Mouse (Mus musculus) kidney, adult 2 months (tissue): ENCODE measurements around the gene Prss16. TPM values are rescaled to one million over a fixed set of nuclear protein-coding genes. Genes with fewer than 3 reads are reported as not detected.
"Not testable (repeated sequence)": the region's sequence is repeated elsewhere in the genome, so short reads cannot be mapped to it uniquely, and the experiment has no call there.

Experiments used
- DNase-seq: peaks from one replicate; pipeline ENCODE4 v3.0.0; 2021
- H3K27ac ChIP-seq: fragments of 200-500 bp; 2 replicates; pipeline ENCODE4 v1.5.1; 2012; ENCODE audit warnings: low read depth, low read length, control low read depth, inconsistent platforms; ENCODE audit not compliant: insufficient read depth
- H3K27me3 ChIP-seq: fragments of 200-500 bp; replicated peaks from 2 replicates; pipeline ENCODE4 v1.6.1; 2012; ENCODE audit warnings: mild to moderate bottlenecking, moderate library complexity, low read length, inconsistent platforms; ENCODE audit not compliant: control insufficient read depth, insufficient read depth
- H3K36me3 ChIP-seq: fragments of 200-500 bp; 2 replicates; pipeline ENCODE4 v1.6.1; 2012; ENCODE audit warnings: mild to moderate bottlenecking, moderate library complexity, low read length, inconsistent platforms; ENCODE audit not compliant: control insufficient read depth, insufficient read depth
- H3K4me1 ChIP-seq: fragments of 200-500 bp; 2 replicates; pipeline ENCODE4 v1.6.1; 2011; ENCODE audit warnings: low read length; ENCODE audit not compliant: control insufficient read depth, insufficient read depth
- H3K4me3 ChIP-seq: fragments of 200-500 bp; 2 replicates; pipeline ENCODE4 v1.5.1; 2011; ENCODE audit warnings: mild to moderate bottlenecking, low read depth, low read length, control low read depth; ENCODE audit not compliant: insufficient read depth
- CTCF ChIP-seq: fragments of 200-500 bp; conservative IDR thresholded peaks from 2 replicates; pipeline ENCODE4 v1.5.1; 2011; ENCODE audit warnings: low read depth, mild to moderate bottlenecking, control low read depth, low read length, moderate library complexity, mixed read lengths; ENCODE audit not compliant: insufficient read depth, insufficient read length
- POLR2A ChIP-seq: fragments of 200-500 bp; IDR thresholded peaks from one replicate; pipeline ENCODE4 v1.6.1; 2011; ENCODE audit warnings: low read depth, low read length, control low read depth
- WGBS: fragments of 180-500 bp; shearing (Covaris S2); methylation state at CpG from one replicate; pipeline ENCODE4 v1.1.7; 2018; 5-methylcytosine and 5-hydroxymethylcytosine counted together
- polyA plus RNA-seq: library from polyadenylated mRNA; depleted of rRNA; stranded (reverse); fragments of >200 nt; gene quantifications from 2 replicates; pipeline ENCODE4 v1.2.3, GENCODE M21; 2012

Prss16 gene
- polyA plus RNA-seq, 1 experiment, result not detected

DNA sequence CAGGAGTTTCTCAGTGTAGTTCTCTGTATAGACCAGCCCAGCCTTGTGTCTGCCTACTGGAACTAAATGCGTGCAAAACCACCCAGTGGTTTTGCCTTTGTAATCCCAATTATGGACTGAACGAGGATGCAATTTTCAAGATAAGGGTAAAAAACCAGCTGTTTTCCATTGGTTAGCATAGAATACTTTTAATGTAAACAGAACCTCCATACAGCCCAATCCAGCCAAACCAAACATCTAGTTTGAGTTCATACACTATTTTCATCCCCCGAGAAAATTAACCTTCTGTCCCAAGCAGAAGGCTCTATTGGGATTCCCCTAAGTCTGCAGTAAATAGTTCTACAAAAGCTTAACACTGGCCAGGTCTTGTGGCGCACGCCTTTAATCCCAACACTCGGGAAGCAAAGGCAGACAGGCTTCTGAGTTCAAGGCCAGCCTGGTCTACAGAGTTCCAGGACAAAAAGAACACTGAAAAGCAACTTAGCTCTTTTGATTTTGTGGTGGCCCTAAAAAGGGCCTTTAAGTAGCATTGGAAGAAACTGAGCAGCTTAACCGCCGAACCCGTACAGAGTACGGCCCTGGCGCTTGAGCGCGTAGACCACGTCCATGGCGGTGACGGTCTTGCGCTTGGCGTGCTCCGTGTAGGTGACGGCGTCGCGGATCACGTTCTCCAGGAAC, 31.1 kb upstream of the Prss16 start:
- 7% methylated on average over 21 of the region's 24 CpGs for WGBS
- no peak overlapping the region for H3K27ac ChIP-seq

DNA sequence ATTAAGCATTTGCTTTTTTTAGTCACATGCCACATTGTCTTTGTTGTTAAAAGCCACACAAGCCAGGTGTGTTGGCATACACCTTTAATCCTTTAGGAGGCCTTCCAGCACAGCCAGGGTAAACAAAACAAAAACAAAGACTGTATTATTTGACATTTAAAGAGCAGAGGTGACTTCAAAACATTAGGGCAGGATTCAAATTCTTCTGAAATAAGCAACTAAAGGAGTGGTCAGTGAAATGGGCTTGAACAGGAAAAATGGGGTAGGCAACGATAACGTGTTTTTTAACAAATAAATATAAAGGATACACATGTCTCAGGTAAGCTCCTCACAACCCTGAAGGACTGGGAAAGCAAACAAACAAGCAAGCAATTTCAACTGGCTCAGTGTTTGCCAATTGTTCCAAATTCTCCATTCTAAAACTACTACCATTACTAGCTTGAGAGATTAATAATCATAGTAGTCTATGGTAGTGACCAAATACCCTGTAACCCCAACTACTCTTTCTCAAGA, 30.5 kb upstream of the Prss16 start:
- DNase-seq, result no peak
- no peaks in the 10 kb centered on the region for H3K36me3 ChIP-seq
- no peak overlapping the region for H3K27ac ChIP-seq
- H3K4me1 ChIP-seq, result peaks cover 13% of the 10 kb centered on the region; the same call in 1 of the 2 replicates
- 23% methylated on average over 2 of the region's 2 CpGs for WGBS
- TF ChIP-seq CTCF, result no peak
- TF ChIP-seq POLR2A, result no peak
- H3K27me3 ChIP-seq, result no peaks in the 10 kb centered on the region
- H3K4me3 ChIP-seq, result no peak overlapping the region

More for the DNA sequence above, 31.1 kb upstream of the Prss16 start:
- H3K4me1 ChIP-seq, result peaks cover 13% of the 10 kb centered on the region; the same call in 1 of the 2 replicates
- no peaks in the 10 kb centered on the region for H3K27me3 ChIP-seq
- H3K4me3 ChIP-seq, result peak overlapping the region; percentile 59
- no peaks in the 10 kb centered on the region for H3K36me3 ChIP-seq
- TF ChIP-seq CTCF, result no peak
- TF ChIP-seq POLR2A, result no peak
- DNase-seq, result no peak

- H3K4me1 ChIP-seq, result peaks cover 13% of the 10 kb centered on the region; the same call in 1 of the 2 replicates
- WGBS, result 81% methylated on average over 5 of the region's 5 CpGs
- TF ChIP-seq CTCF (no peak), POLR2A (no peak)
- DNase-seq, result no peak
- no peaks in the 10 kb centered on the region for H3K27me3 ChIP-seq
- H3K4me3 ChIP-seq, result no peak overlapping the region
- H3K27ac ChIP-seq, result no peak overlapping the region
- no peaks in the 10 kb centered on the region for H3K36me3 ChIP-seq
Observed at GRCm38 (mm10) chr13:22039364-22039763, 29.8 kb upstream of the Prss16 start.

GRCm38 (mm10) chr13:22037415-22037814, 27.9 kb upstream of the Prss16 start:
- no peaks in the 10 kb centered on the region for H3K27me3 ChIP-seq
- DNase-seq, result no peak
- H3K27ac ChIP-seq, result no peak overlapping the region
- H3K4me1 ChIP-seq, result peaks cover 12% of the 10 kb centered on the region; the same call in 1 of the 2 replicates
- 69% methylated on average over 2 of the region's 2 CpGs for WGBS
- no peaks in the 10 kb centered on the region for H3K36me3 ChIP-seq
- H3K4me3 ChIP-seq, result no peak overlapping the region
- no peak for TF ChIP-seq CTCF
- TF ChIP-seq POLR2A, result no peak

DNA sequence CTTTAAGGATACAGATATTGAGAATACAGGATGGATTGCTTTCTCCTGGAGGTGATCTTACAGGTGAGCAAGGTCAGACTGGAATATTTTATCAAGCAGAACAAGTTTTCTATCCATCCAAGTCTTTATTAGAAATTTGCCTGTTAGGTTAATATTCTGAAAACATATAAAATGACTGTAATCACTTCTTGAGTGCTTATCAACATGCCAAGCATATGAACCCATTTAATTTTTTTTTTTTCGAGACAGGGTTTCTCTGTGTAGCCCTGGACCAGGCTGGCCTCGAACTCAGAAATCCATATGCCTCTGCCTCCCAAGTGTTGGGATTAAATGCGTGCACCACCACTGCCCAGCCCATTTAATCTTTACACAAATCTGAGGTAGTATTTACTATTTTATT, 27.4 kb upstream of the Prss16 start:
- H3K4me1 ChIP-seq, result peaks cover 8% of the 10 kb centered on the region; the same call in 1 of the 2 replicates
- no peak overlapping the region for H3K27ac ChIP-seq
- no peak overlapping the region for H3K4me3 ChIP-seq
- H3K36me3 ChIP-seq, result no peaks in the 10 kb centered on the region
- no peaks in the 10 kb centered on the region for H3K27me3 ChIP-seq
- TF ChIP-seq POLR2A (no peak), CTCF (no peak)
- DNase-seq, result no peak
- 72% methylated on average over 3 of the region's 3 CpGs for WGBS

- peak overlapping the region; percentile 11; the same call in 1 of the 2 replicates for H3K4me3 ChIP-seq
- peaks cover 8% of the 10 kb centered on the region; the same call in 1 of the 2 replicates for H3K4me1 ChIP-seq
- H3K27ac ChIP-seq, result no peak overlapping the region
- H3K27me3 ChIP-seq, result no peaks in the 10 kb centered on the region
- 9% methylated on average over 22 of the region's 23 CpGs for whole genome bisulfite sequencing
- TF ChIP-seq POLR2A (no peak), CTCF (no peak)
- H3K36me3 ChIP-seq, result no peaks in the 10 kb centered on the region
- DNase-seq, result no peak
Observed at GRCm38 (mm10) chr13:22036149-22036956, 26.8 kb upstream of the Prss16 start.

DNA sequence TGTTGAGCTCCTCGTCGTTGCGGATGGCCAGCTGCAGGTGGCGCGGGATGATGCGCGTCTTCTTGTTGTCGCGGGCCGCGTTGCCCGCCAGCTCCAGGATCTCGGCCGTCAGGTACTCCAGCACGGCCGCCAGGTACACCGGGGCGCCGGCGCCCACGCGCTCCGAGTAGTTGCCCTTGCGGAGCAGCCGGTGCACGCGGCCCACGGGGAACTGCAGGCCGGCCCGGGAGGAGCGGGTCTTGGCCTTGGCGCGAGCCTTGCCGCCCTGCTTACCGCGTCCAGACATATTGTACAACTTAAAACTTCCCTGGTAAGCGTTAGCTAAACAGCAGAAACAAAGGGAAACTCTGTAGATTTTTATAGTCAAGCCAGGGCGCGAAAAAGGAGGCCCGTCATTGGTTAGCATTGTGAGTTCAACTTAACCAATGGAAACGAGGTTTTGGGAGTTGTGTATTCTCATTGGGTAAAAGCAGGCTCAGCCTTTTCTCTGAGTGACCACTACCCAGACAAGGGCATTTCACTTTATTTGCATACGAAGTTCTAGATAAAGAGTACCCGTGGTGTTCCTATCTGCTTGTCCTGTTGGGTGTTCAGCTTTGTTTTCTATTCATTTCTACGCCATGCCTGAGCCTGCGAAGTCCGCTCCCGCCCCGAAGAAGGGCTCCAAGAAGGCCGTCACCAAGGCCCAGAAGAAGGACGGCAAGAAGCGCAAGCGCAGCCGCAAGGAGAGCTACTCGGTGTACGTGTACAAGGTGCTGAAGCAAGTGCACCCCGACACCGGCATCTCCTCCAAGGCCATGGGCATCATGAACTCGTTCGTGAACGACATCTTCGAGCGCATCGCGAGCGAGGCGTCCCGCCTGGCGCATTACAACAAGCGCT, 26.0 kb upstream of the Prss16 start, which contains the start of the genes Hist1h2ah and Hist1h2bk:
TSS of gene Hist1h2ah (minus strand) at position 302 of the 882 bp plus-strand sequence.
TSS of gene Hist1h2bk (plus strand) at position 604 of the 882 bp plus-strand sequence.
- WGBS, result under 1% methylated on average over 33 of the region's 69 CpGs
- DNase-seq, result peak; percentile 95
- not testable (repeated sequence) for H3K36me3 ChIP-seq

More for the DNA sequence above, 26.0 kb upstream of the Prss16 start, which contains the start of the genes Hist1h2ah and Hist1h2bk:
- Histone ChIP-seq H3K4me3 (peak within 1 kb of the TSS; percentile 69), H3K27ac (peak within 1 kb of the TSS; percentile 96)
- not testable (repeated sequence) for H3K4me1 ChIP-seq, H3K27me3 ChIP-seq
